ENCODE assay signal across 18 mouse cellular contexts in genomic region chr2:4873331-4873730, GRCm38 (mm10).
"Had no signal": no experiment of that assay in that cellular context is flagged by ENCODE, and none has a peak within 500 bp of the region (broad histone marks: within the 10 kb centered on the region; RNA-seq: fewer than 3 reads in every experiment).

No protein-coding gene starts in this region.

- H3K9ac ChIP-seq: liver, embryonic 15.5 days; lung, embryonic 15.5 days; neural tube, embryonic 12.5 days; neural tube, embryonic 15.5 days had no signal

- DNase-seq: kidney, adult 18-20 months; kidney, adult 9 months; kidney, postnatal 14 days; kidney, postnatal 4 days; lung, adult 18-20 months; lung, postnatal 10 days; lung, postnatal 36 days; midbrain, embryonic 14.5 days; thymus, adult 2 months; thymus, postnatal 14 days had no signal

- H3K4me2 ChIP-seq: liver, embryonic 11.5 days; liver, embryonic 15.5 days; lung, embryonic 15.5 days; midbrain, embryonic 11.5 days; neural tube, embryonic 12.5 days; neural tube, embryonic 15.5 days had no signal

- H3K27ac ChIP-seq: liver, embryonic 15.5 days; lung, embryonic 15.5 days; neural tube, embryonic 12.5 days; neural tube, embryonic 15.5 days; stomach, postnatal 0 days had no signal

- H3K4me3 ChIP-seq: liver, embryonic 15.5 days; lung, embryonic 15.5 days; megakaryocyte, embryonic 14.5 days; neural tube, embryonic 12.5 days; neural tube, embryonic 15.5 days had no signal

- H3K27me3 ChIP-seq: lung, embryonic 15.5 days; neural tube, embryonic 12.5 days; neural tube, embryonic 15.5 days had no signal

- H3K36me3 ChIP-seq: liver, embryonic 15.5 days; lung, embryonic 15.5 days; neural tube, embryonic 12.5 days; neural tube, embryonic 15.5 days had no signal

- H3K9me3 ChIP-seq: liver, embryonic 15.5 days; lung, embryonic 15.5 days; megakaryocyte, embryonic 14.5 days; neural tube, embryonic 12.5 days; neural tube, embryonic 15.5 days had no signal

- H3K4me1 ChIP-seq: liver, embryonic 15.5 days; neural tube, embryonic 12.5 days; neural tube, embryonic 15.5 days had no signal
